Mouse (Mus musculus) limb, embryonic 11.5 days (tissue): ENCODE measurements at regions not wholly inside any gene's neighbourhood (a gene's known extent, or its start where the extent isn't known, plus 50 kb on each side); places are given as distances from the start of the nearest gene placed in this dataset.
A peak's percentile ranks its signal among the peaks of the same experiment; 100 is the strongest.

Experiments used
- ATAC-seq: fragments of 200-750 bp; cut with Nextera tagmentation; 2 replicates; pipeline ENCODE4 v1.8.0; 2017; ENCODE audit warnings: low read depth; ENCODE audit not compliant: insufficient number of reproducible peaks, low FRiP score, low TSS enrichment
- DNase-seq: peaks from one replicate; pipeline ENCODE4 v3.0.0-alpha.2; 2015; ENCODE audit warnings: low spot score
- H3K27ac ChIP-seq: fragments of 300-500 bp; sonication (generic); replicated peaks from 2 replicates; pipeline ENCODE4 v1.5.1; 2014; ENCODE audit warnings: low read depth, mild to moderate bottlenecking, low read length
- H3K27me3 ChIP-seq: fragments of 300-500 bp; sonication (generic); 2 replicates; pipeline ENCODE4 v1.6.1; 2014; ENCODE audit warnings: mild to moderate bottlenecking, low read length, mixed read lengths; ENCODE audit not compliant: control insufficient read depth, insufficient read depth
- H3K36me3 ChIP-seq: fragments of 300-500 bp; sonication (generic); 2 replicates; pipeline ENCODE4 v1.6.1; 2014; ENCODE audit warnings: mild to moderate bottlenecking, low read length, moderate library complexity, mixed read lengths; ENCODE audit not compliant: control insufficient read depth, insufficient read depth
- H3K4me1 ChIP-seq: fragments of 300-500 bp; sonication (generic); 2 replicates; pipeline ENCODE4 v1.6.1; 2014; ENCODE audit warnings: low read length, mixed read lengths; ENCODE audit not compliant: control insufficient read depth, insufficient read depth
- H3K4me2 ChIP-seq: fragments of 300-500 bp; sonication (generic); 2 replicates; pipeline ENCODE4 v1.6.1; 2014; ENCODE audit warnings: low read depth, mild to moderate bottlenecking, moderate library complexity; ENCODE audit not compliant: severe bottlenecking
- H3K4me3 ChIP-seq: fragments of 300-500 bp; sonication (generic); 2 replicates; pipeline ENCODE4 v1.5.1; 2014; ENCODE audit warnings: low read depth, low read length
- H3K9ac ChIP-seq: fragments of 300-500 bp; sonication (generic); 2 replicates; pipeline ENCODE4 v1.6.1; 2014; ENCODE audit warnings: mild to moderate bottlenecking, low read length
- H3K9me3 ChIP-seq: fragments of 300-500 bp; sonication (generic); 2 replicates; pipeline ENCODE4 v1.6.1; 2016; ENCODE audit warnings: low read length; ENCODE audit not compliant: control insufficient read depth
- WGBS: fragments of 180-500 bp; shearing (Covaris S2); extraction: QIAGEN DNeasy Blood & Tissue Kit; methylation state at CpG from one replicate; pipeline ENCODE4 v1.1.7; 2014; 5-methylcytosine and 5-hydroxymethylcytosine counted together

- ATAC-seq (no peak), DNase-seq (no peak)
- Histone ChIP-seq H3K4me1 (peaks cover 13% of the 10 kb centered on the region), H3K9ac (no peak overlapping the region), H3K9me3 (no peaks in the 10 kb centered on the region; the same call in 1 of the 2 replicates), H3K36me3 (no peaks in the 10 kb centered on the region), H3K27ac (no peak overlapping the region), H3K4me3 (no peak overlapping the region), H3K4me2 (no peak overlapping the region), H3K27me3 (no peaks in the 10 kb centered on the region)
- WGBS: 89% methylated on average over 3 of the region's 3 CpGs
Measured at GRCm38 (mm10) chr17:85848526-85848925, 160.5 kb upstream of the Six2 start.

- H3K9ac ChIP-seq: no peak overlapping the region
- DNase-seq (peak; percentile 74), ATAC-seq (0 out of 2 replicates have a peak, but pooled peaks have one; percentile 31)
- no peaks in the 10 kb centered on the region for H3K27me3 ChIP-seq
- no peak overlapping the region for H3K27ac ChIP-seq
- no peaks in the 10 kb centered on the region; the same call in 1 of the 2 replicates for H3K9me3 ChIP-seq
- WGBS: 10% methylated on average over 7 of the region's 7 CpGs
- peaks cover 13% of the 10 kb centered on the region for H3K4me1 ChIP-seq
- H3K4me2 ChIP-seq: no peak overlapping the region
- no peaks in the 10 kb centered on the region for H3K36me3 ChIP-seq
- H3K4me3 ChIP-seq: no peak overlapping the region
Measured at GRCm38 (mm10) chr17:85847756-85848155, 159.7 kb upstream of the Six2 start.

- Histone ChIP-seq H3K9ac (no peak overlapping the region), H3K4me2 (no peak overlapping the region), H3K27me3 (no peaks in the 10 kb centered on the region), H3K4me3 (no peak overlapping the region), H3K36me3 (no peaks in the 10 kb centered on the region), H3K4me1 (peaks cover 13% of the 10 kb centered on the region), H3K9me3 (no peaks in the 10 kb centered on the region), H3K27ac (no peak overlapping the region)
- 64% methylated on average over 6 of the region's 6 CpGs for WGBS
- ATAC-seq (no peak), DNase-seq (no peak)
Measured at GRCm38 (mm10) chr17:85845059-85845458, 157.0 kb upstream of the Six2 start.

- DNase-seq (no peak), ATAC-seq (no peak)
- Histone ChIP-seq H3K9ac (no peak overlapping the region), H3K4me1 (peaks cover 13% of the 10 kb centered on the region), H3K27me3 (no peaks in the 10 kb centered on the region), H3K4me2 (no peak overlapping the region), H3K27ac (no peak overlapping the region), H3K36me3 (no peaks in the 10 kb centered on the region), H3K9me3 (no peaks in the 10 kb centered on the region), H3K4me3 (no peak overlapping the region)
- whole genome bisulfite sequencing: 92% methylated on average over 13 of the region's 13 CpGs
Measured at GRCm38 (mm10) chr17:85844486-85844885, 156.4 kb upstream of the Six2 start.

- ATAC-seq: 0 out of 2 replicates have a peak, but pooled peaks have one; percentile 37
- peak; percentile 53 for DNase-seq
- WGBS: 36% methylated on average over 19 of the region's 19 CpGs
Measured at GRCm38 (mm10) chr17:85823036-85823435, 135.0 kb upstream of the Six2 start.

GRCm38 (mm10) chr17:85821861-85822260, 133.8 kb upstream of the Six2 start:
- no peak overlapping the region for H3K4me3 ChIP-seq
- no peak overlapping the region for H3K27ac ChIP-seq
- no peaks in the 10 kb centered on the region for H3K36me3 ChIP-seq
- H3K4me1 ChIP-seq: peaks cover 17% of the 10 kb centered on the region
- no peak overlapping the region for H3K4me2 ChIP-seq
- ATAC-seq (no peak), DNase-seq (no peak)
- H3K27me3 ChIP-seq: no peaks in the 10 kb centered on the region
- WGBS: 65% methylated on average over 4 of the region's 4 CpGs
- H3K9me3 ChIP-seq: no peaks in the 10 kb centered on the region
- H3K9ac ChIP-seq: no peak overlapping the region

More at GRCm38 (mm10) chr17:85823036-85823435, 135.0 kb upstream of the Six2 start:
- Histone ChIP-seq H3K4me3 (no peak overlapping the region), H3K36me3 (no peaks in the 10 kb centered on the region), H3K4me1 (peaks cover 17% of the 10 kb centered on the region), H3K27ac (peak overlapping the region; percentile 55), H3K27me3 (no peaks in the 10 kb centered on the region), H3K4me2 (peak overlapping the region; percentile 20; the same call in 1 of the 2 replicates), H3K9ac (0 out of 2 replicates have a peak overlapping the region, but pooled peaks have one; percentile 5), H3K9me3 (no peaks in the 10 kb centered on the region)

- Histone ChIP-seq H3K36me3 (no peaks in the 10 kb centered on the region), H3K27me3 (no peaks in the 10 kb centered on the region), H3K4me3 (no peak overlapping the region), H3K9ac (no peak overlapping the region), H3K4me2 (no peak overlapping the region), H3K9me3 (no peaks in the 10 kb centered on the region), H3K27ac (no peak overlapping the region), H3K4me1 (peaks cover 5% of the 10 kb centered on the region; the same call in 1 of the 2 replicates)
- 61% methylated on average over 17 of the region's 17 CpGs for WGBS
- ATAC-seq: no peak
- no peak for DNase-seq
Measured at GRCm38 (mm10) chr17:85818098-85818855, 130.2 kb upstream of the Six2 start.

- ATAC-seq (no peak), DNase-seq (no peak)
Measured at GRCm38 (mm10) chr17:85816521-85816920, 128.4 kb upstream of the Six2 start.

More at GRCm38 (mm10) chr17:85816521-85816920, 128.4 kb upstream of the Six2 start:
- H3K4me1 ChIP-seq: no peaks in the 10 kb centered on the region
- H3K4me2 ChIP-seq: no peak overlapping the region
- H3K4me3 ChIP-seq: no peak overlapping the region
- H3K27ac ChIP-seq: no peak overlapping the region
- no peaks in the 10 kb centered on the region for H3K27me3 ChIP-seq
- no peaks in the 10 kb centered on the region for H3K36me3 ChIP-seq
- no peak overlapping the region for H3K9ac ChIP-seq
- 93% methylated on average over 8 of the region's 8 CpGs for WGBS
- H3K9me3 ChIP-seq: no peaks in the 10 kb centered on the region
